Mouse (Mus musculus): ENCODE measurements around the gene Nr6a1. TPM values are rescaled to one million over a fixed set of nuclear protein-coding genes. Genes with fewer than 3 reads are reported as not detected.
A peak's percentile ranks its signal among the peaks of the same experiment; 100 is the strongest.

Nr6a1 gene
- polyA plus RNA-seq, 1 experiment from 2014 or later: 0.87 TPM

GRCm38 (mm10) chr2:38730331-38730827 is 197.1 kb downstream of the Nr6a1 start:
- no peak for ATAC-seq (ENCODE audit: extremely low read depth, insufficient number of reproducible peaks, low FRiP score, low TSS enrichment)

GRCm38 (mm10) chr2:38725427-38725826 is 202.1 kb downstream of the Nr6a1 start:
- no peak for ATAC-seq (ENCODE audit: extremely low read depth, insufficient number of reproducible peaks, low FRiP score, low TSS enrichment)
- no peak overlapping the region for H3K9ac ChIP-seq
- H3K4me3 ChIP-seq: no peak overlapping the region
- no peak overlapping the region for H3K4me2 ChIP-seq
- peaks cover 4% of the 10 kb centered on the region for H3K4me1 ChIP-seq
- WGBS: 72% methylated on average over 3 of the region's 3 CpGs
- no peak overlapping the region for H3K27ac ChIP-seq (replicated peaks)
- H3K27me3 ChIP-seq (replicated peaks): 0 out of 2 replicates have a peak, but pooled peaks cover 7% of the 10 kb centered on the region
- H3K9me3 ChIP-seq: no peaks in the 10 kb centered on the region
- 0 out of 2 replicates have a peak, but pooled peaks cover 1% of the 10 kb centered on the region for H3K36me3 ChIP-seq

More at GRCm38 (mm10) chr2:38730331-38730827, 197.1 kb downstream of the Nr6a1 start:
- no peak overlapping the region for H3K9ac ChIP-seq
- H3K9me3 ChIP-seq: no peaks in the 10 kb centered on the region
- H3K36me3 ChIP-seq: 0 out of 2 replicates have a peak, but pooled peaks cover 2% of the 10 kb centered on the region
- no peak overlapping the region for H3K27ac ChIP-seq (replicated peaks)
- no peak overlapping the region for H3K4me3 ChIP-seq
- H3K27me3 ChIP-seq (replicated peaks): no peaks in the 10 kb centered on the region
- 0 out of 2 replicates have a peak, but pooled peaks cover 2% of the 10 kb centered on the region for H3K4me1 ChIP-seq
- H3K4me2 ChIP-seq: no peak overlapping the region
- WGBS: 86% methylated on average over 6 of the region's 6 CpGs

- Histone ChIP-seq H3K27me3 (replicated peaks) (0 out of 2 replicates have a peak, but pooled peaks cover 7% of the 10 kb centered on the region), H3K4me3 (no peak overlapping the region), H3K4me2 (no peak overlapping the region), H3K36me3 (no peaks in the 10 kb centered on the region), H3K4me1 (peaks cover 19% of the 10 kb centered on the region), H3K27ac (replicated peaks) (no peak overlapping the region), H3K9ac (no peak overlapping the region), H3K9me3 (no peaks in the 10 kb centered on the region)
- no peak for ATAC-seq (ENCODE audit: extremely low read depth, insufficient number of reproducible peaks, low FRiP score, low TSS enrichment)
- 77% methylated on average over 4 of the region's 4 CpGs for WGBS
Observed at GRCm38 (mm10) chr2:38723378-38723777, 204.1 kb downstream of the Nr6a1 start.

- peaks cover 20% of the 10 kb centered on the region for H3K4me1 ChIP-seq
- 51% methylated on average over 4 of the region's 4 CpGs for WGBS
- H3K9ac ChIP-seq: no peak overlapping the region
- no peak overlapping the region for H3K4me3 ChIP-seq
- H3K36me3 ChIP-seq: no peaks in the 10 kb centered on the region
- ATAC-seq (ENCODE audit: extremely low read depth, insufficient number of reproducible peaks, low FRiP score, low TSS enrichment): no peak
- H3K27me3 ChIP-seq (replicated peaks): 0 out of 2 replicates have a peak, but pooled peaks cover 13% of the 10 kb centered on the region
- no peak overlapping the region for H3K27ac ChIP-seq (replicated peaks)
- no peaks in the 10 kb centered on the region for H3K9me3 ChIP-seq
- no peak overlapping the region for H3K4me2 ChIP-seq
Observed at GRCm38 (mm10) chr2:38722076-38722475, 205.4 kb downstream of the Nr6a1 start.

GRCm38 (mm10) chr2:38720661-38721060 is 206.8 kb downstream of the Nr6a1 start:
- H3K4me1 ChIP-seq: peaks cover 20% of the 10 kb centered on the region
- 70% methylated on average over 2 of the region's 2 CpGs for WGBS
- H3K4me3 ChIP-seq: no peak overlapping the region
- peaks cover 19% of the 10 kb centered on the region; the same call in 1 of the 2 replicates for H3K27me3 ChIP-seq (replicated peaks)
- H3K27ac ChIP-seq (replicated peaks): no peak overlapping the region
- H3K9me3 ChIP-seq: no peaks in the 10 kb centered on the region
- H3K36me3 ChIP-seq: no peaks in the 10 kb centered on the region
- H3K9ac ChIP-seq: no peak overlapping the region
- H3K4me2 ChIP-seq: no peak overlapping the region
- ATAC-seq (ENCODE audit: extremely low read depth, insufficient number of reproducible peaks, low FRiP score, low TSS enrichment): no peak

GRCm38 (mm10) chr2:38719354-38719753 is 208.1 kb downstream of the Nr6a1 start:
- Histone ChIP-seq H3K9ac (no peak overlapping the region), H3K36me3 (no peaks in the 10 kb centered on the region), H3K4me3 (no peak overlapping the region), H3K27me3 (replicated peaks) (peaks cover 30% of the 10 kb centered on the region), H3K27ac (replicated peaks) (no peak overlapping the region), H3K4me2 (no peak overlapping the region), H3K9me3 (no peaks in the 10 kb centered on the region), H3K4me1 (peaks cover 20% of the 10 kb centered on the region)
- WGBS: 48% methylated on average over 6 of the region's 6 CpGs
- ATAC-seq (ENCODE audit: extremely low read depth, insufficient number of reproducible peaks, low FRiP score, low TSS enrichment): no peak

- no peak overlapping the region for H3K4me2 ChIP-seq
- no peaks in the 10 kb centered on the region for H3K9me3 ChIP-seq
- peaks cover 17% of the 10 kb centered on the region for H3K4me1 ChIP-seq
- H3K4me3 ChIP-seq: no peak overlapping the region
- WGBS: 44% methylated on average over 8 of the region's 8 CpGs
- ATAC-seq (ENCODE audit: extremely low read depth, insufficient number of reproducible peaks, low FRiP score, low TSS enrichment): no peak
- H3K27ac ChIP-seq (replicated peaks): no peak overlapping the region
- peaks cover 37% of the 10 kb centered on the region for H3K27me3 ChIP-seq (replicated peaks)
- H3K36me3 ChIP-seq: no peaks in the 10 kb centered on the region
- no peak overlapping the region for H3K9ac ChIP-seq
Observed at GRCm38 (mm10) chr2:38718676-38719075, 208.8 kb downstream of the Nr6a1 start.

GRCm38 (mm10) chr2:38717436-38717835 is 210.1 kb downstream of the Nr6a1 start:
- WGBS: 61% methylated on average over 2 of the region's 2 CpGs
- no peak overlapping the region for H3K4me2 ChIP-seq
- H3K27me3 ChIP-seq (replicated peaks): peaks cover 49% of the 10 kb centered on the region
- no peak overlapping the region for H3K9ac ChIP-seq
- H3K4me3 ChIP-seq: no peak overlapping the region
- H3K27ac ChIP-seq (replicated peaks): no peak overlapping the region
- H3K4me1 ChIP-seq: peaks cover 17% of the 10 kb centered on the region
- H3K36me3 ChIP-seq: no peaks in the 10 kb centered on the region
- no peaks in the 10 kb centered on the region for H3K9me3 ChIP-seq
- no peak for ATAC-seq (ENCODE audit: extremely low read depth, insufficient number of reproducible peaks, low FRiP score, low TSS enrichment)

- H3K27me3 ChIP-seq (replicated peaks): peaks cover 74% of the 10 kb centered on the region
- H3K4me3 ChIP-seq: no peak within 1 kb of the TSS
- H3K36me3 ChIP-seq: no peaks in the 10 kb centered on the region
- no peak for ATAC-seq (ENCODE audit: extremely low read depth, insufficient number of reproducible peaks, low FRiP score, low TSS enrichment)
- H3K27ac ChIP-seq (replicated peaks): no peak within 1 kb of the TSS
- no peak within 1 kb of the TSS for H3K9ac ChIP-seq
- H3K4me2 ChIP-seq: no peak within 1 kb of the TSS
- 87% methylated on average over 13 of the region's 13 CpGs for WGBS
- no peaks in the 10 kb centered on the region for H3K9me3 ChIP-seq
- H3K4me1 ChIP-seq: peaks cover 32% of the 10 kb centered on the region
Observed at GRCm38 (mm10) chr2:38714324-38714723, 213.2 kb downstream of the Nr6a1 start, which contains the start of gene Nr5a1. Nr5a1 (minus strand) TSS chr2:38714542.

- Histone ChIP-seq H3K9ac (no peak overlapping the region), H3K36me3 (no peaks in the 10 kb centered on the region), H3K27ac (replicated peaks) (no peak overlapping the region), H3K4me1 (peaks cover 25% of the 10 kb centered on the region), H3K4me3 (no peak overlapping the region), H3K27me3 (replicated peaks) (peaks cover 81% of the 10 kb centered on the region), H3K9me3 (no peaks in the 10 kb centered on the region), H3K4me2 (no peak overlapping the region)
- 68% methylated on average over 3 of the region's 3 CpGs for WGBS
- ATAC-seq (ENCODE audit: extremely low read depth, insufficient number of reproducible peaks, low FRiP score, low TSS enrichment): no peak
Observed at GRCm38 (mm10) chr2:38713596-38713995, 213.9 kb downstream of the Nr6a1 start.

- Histone ChIP-seq H3K27ac (replicated peaks) (no peak overlapping the region), H3K4me1 (peaks cover 21% of the 10 kb centered on the region), H3K9me3 (no peaks in the 10 kb centered on the region), H3K9ac (no peak overlapping the region), H3K4me3 (no peak overlapping the region), H3K27me3 (replicated peaks) (peaks cover 88% of the 10 kb centered on the region), H3K4me2 (no peak overlapping the region), H3K36me3 (no peaks in the 10 kb centered on the region)
- WGBS: 43% methylated on average over 11 of the region's 11 CpGs
- ATAC-seq (ENCODE audit: extremely low read depth, insufficient number of reproducible peaks, low FRiP score, low TSS enrichment): no peak
Observed at GRCm38 (mm10) chr2:38712769-38713125, 214.7 kb downstream of the Nr6a1 start.

GRCm38 (mm10) chr2:38712076-38712768 is 215.3 kb downstream of the Nr6a1 start:
- 0 out of 2 replicates have a peak overlapping the region, but pooled peaks have one; percentile 40 for H3K9ac ChIP-seq
- no peaks in the 10 kb centered on the region for H3K9me3 ChIP-seq
- H3K4me2 ChIP-seq: peak overlapping the region; percentile 63
- H3K27me3 ChIP-seq (replicated peaks): peaks cover 89% of the 10 kb centered on the region
- peak overlapping the region; percentile 48 for H3K4me3 ChIP-seq
- WGBS: 6% methylated on average over 46 of the region's 58 CpGs
- no peak overlapping the region for H3K27ac ChIP-seq (replicated peaks)
- peaks cover 21% of the 10 kb centered on the region for H3K4me1 ChIP-seq
- H3K36me3 ChIP-seq: no peaks in the 10 kb centered on the region
- ATAC-seq (ENCODE audit: extremely low read depth, insufficient number of reproducible peaks, low FRiP score, low TSS enrichment): no peak
